Mouse (Mus musculus) liver, postnatal 0 days (tissue): ENCODE data around the gene Hunk. TPM values are rescaled to one million over a fixed set of nuclear protein-coding genes. Genes with fewer than 3 reads are reported as not detected.

Experiments
- ATAC-seq: fragments of 200-750 bp; cut with Nextera tagmentation; 2 replicates; pipeline ENCODE4 v1.8.0; 2017; ENCODE audit warnings: mild to moderate bottlenecking, moderate library complexity
- DNase-seq: peaks from one replicate; pipeline ENCODE4 v3.0.0-alpha.2; 2016
- H3K27ac ChIP-seq: fragments of 300-500 bp; sonication (generic); 2 replicates; pipeline ENCODE4 v1.5.1; 2014; ENCODE audit warnings: antibody characterized with exemption, moderate library complexity, mild to moderate bottlenecking, low read depth
- H3K27me3 ChIP-seq: fragments of 300-500 bp; sonication (generic); 2 replicates; pipeline ENCODE4 v1.6.1; 2014; ENCODE audit warnings: low read length, control low read depth, mixed read lengths; ENCODE audit not compliant: insufficient read depth
- H3K36me3 ChIP-seq: fragments of 300-500 bp; sonication (generic); replicated peaks from 2 replicates; pipeline ENCODE4 v1.6.1; 2014; ENCODE audit warnings: mild to moderate bottlenecking, control low read depth, low read length, moderate library complexity, mixed read lengths; ENCODE audit not compliant: insufficient read depth
- H3K4me1 ChIP-seq: fragments of 300-500 bp; sonication (generic); 2 replicates; pipeline ENCODE4 v1.6.1; 2014; ENCODE audit warnings: antibody characterized with exemption, mild to moderate bottlenecking, control low read depth; ENCODE audit not compliant: insufficient read depth
- H3K4me2 ChIP-seq: fragments of 300-500 bp; sonication (generic); 2 replicates; pipeline ENCODE4 v1.6.1; 2014; ENCODE audit warnings: low read depth, mild to moderate bottlenecking, low read length, moderate library complexity, mixed read lengths
- H3K4me3 ChIP-seq: fragments of 300-500 bp; sonication (generic); 2 replicates; pipeline ENCODE4 v1.5.1; 2014; ENCODE audit warnings: low read depth, low read length
- H3K9ac ChIP-seq: fragments of 300-500 bp; sonication (generic); replicated peaks from 2 replicates; pipeline ENCODE4 v1.6.1; 2014; ENCODE audit warnings: mild to moderate bottlenecking, moderate library complexity
- H3K9me3 ChIP-seq: fragments of 300-500 bp; sonication (generic); 2 replicates; pipeline ENCODE4 v1.6.1; 2016; ENCODE audit warnings: mild to moderate bottlenecking, control low read depth, low read length, mixed read lengths
- CTCF ChIP-seq: sonication (generic); IDR thresholded peaks from 2 replicates; pipeline ENCODE4 v1.5.1; 2016; ENCODE audit warnings: antibody characterized with exemption, low read depth
- EP300 ChIP-seq: IDR thresholded peaks from 2 replicates; pipeline ENCODE4 v1.6.1; 2016; ENCODE audit warnings: antibody characterized with exemption, low read depth, mild to moderate bottlenecking
- WGBS: fragments of 180-500 bp; shearing (Covaris S2); extraction: QIAGEN DNeasy Blood & Tissue Kit; methylation state at CpG from one replicate; pipeline ENCODE4 v1.1.7; 2014; ENCODE audit not compliant: insufficient replicate concordance; 5-methylcytosine and 5-hydroxymethylcytosine counted together
- polyA plus RNA-seq: library from polyadenylated mRNA; unstranded; fragments of >200 nt; fragmentation: Nextera tagmentation; extraction: Ambion mirVana; gene quantifications from 2 replicates; pipeline ENCODE4 v1.2.1, GENCODE M21; 2015

The Hunk gene
- polyA plus RNA-seq, 1 experiment from 2014 or later: 1.1 TPM

DNA sequence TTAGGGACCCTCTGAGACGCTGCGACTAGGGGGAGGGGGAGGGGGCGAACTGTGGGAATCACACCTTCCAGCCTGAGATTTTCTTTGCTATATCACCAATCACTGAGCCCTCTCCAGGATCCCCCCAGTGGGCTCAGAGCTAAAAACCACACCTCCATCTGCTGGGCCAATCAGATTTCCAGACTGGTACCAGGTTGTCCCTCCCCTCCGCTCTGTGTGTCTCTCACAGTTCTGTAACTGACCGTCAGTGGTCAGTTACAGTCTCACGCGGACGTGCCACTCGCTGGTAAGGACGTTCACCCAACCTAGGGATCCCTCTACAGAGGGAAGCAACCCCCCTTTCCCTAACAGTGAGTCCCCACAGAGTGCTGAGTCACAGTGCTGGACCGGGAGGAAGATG is 111.1 kb downstream of the Hunk start:
- Histone ChIP-seq H3K4me1 (no peaks in the 10 kb centered on the region), H3K9me3 (no peaks in the 10 kb centered on the region), H3K36me3 (peaks cover 3% of the 10 kb centered on the region; the same call in 1 of the 2 replicates), H3K27me3 (no peaks in the 10 kb centered on the region), H3K4me3 (no peak overlapping the region), H3K4me2 (no peak overlapping the region), H3K9ac (no peak overlapping the region), H3K27ac (no peak overlapping the region)
- WGBS: 44% methylated on average over 11 of the region's 11 CpGs
- no peak for ATAC-seq
- no peak for TF ChIP-seq CTCF
- TF ChIP-seq EP300: no peak
- DNase-seq: no peak

DNA sequence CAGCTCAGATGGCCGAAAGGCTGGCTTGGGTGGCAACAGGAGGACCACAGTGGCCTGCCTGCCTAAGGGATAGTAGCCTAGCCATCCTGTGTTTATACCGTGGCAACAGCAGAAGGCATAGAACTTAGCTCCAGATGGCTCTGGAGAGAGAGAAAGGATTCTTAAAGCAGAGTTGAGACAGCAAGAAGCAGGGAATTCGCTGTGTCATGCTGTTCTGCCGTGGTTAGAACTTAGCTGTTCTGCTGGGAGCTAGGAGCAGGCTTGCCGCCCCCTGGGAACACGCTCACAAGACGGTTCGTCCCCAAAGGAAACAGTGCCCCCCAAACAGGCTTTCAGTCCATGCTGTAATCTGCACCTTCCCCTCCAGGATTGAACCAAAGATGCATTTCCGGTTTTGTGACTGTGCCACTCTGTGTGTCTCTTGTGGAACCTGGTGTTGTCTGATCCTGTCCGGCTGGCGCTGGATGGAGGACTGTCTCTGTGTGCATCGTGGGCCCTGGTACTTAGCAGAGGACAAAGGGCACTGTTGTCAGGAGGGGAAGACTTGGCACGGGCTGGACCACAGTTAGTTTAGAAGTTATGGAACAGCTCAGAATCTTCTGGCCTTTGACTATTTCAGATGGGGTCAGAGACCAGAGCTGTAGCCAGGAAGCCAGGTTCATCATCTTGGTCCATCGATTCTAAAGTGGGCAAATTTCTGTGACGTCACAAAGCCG is 112.1 kb downstream of the Hunk start:
- DNase-seq (no peak), ATAC-seq (no peak)
- no peaks in the 10 kb centered on the region for H3K4me1 ChIP-seq
- H3K9ac ChIP-seq: no peak overlapping the region
- TF ChIP-seq CTCF: no peak
- TF ChIP-seq EP300: no peak
- H3K4me2 ChIP-seq: no peak overlapping the region
- no peaks in the 10 kb centered on the region for H3K9me3 ChIP-seq
- H3K27me3 ChIP-seq: no peaks in the 10 kb centered on the region
- no peak overlapping the region for H3K27ac ChIP-seq
- H3K4me3 ChIP-seq: no peak overlapping the region
- 69% methylated on average over 16 of the region's 16 CpGs for WGBS
- H3K36me3 ChIP-seq: peaks cover 3% of the 10 kb centered on the region; the same call in 1 of the 2 replicates

DNA sequence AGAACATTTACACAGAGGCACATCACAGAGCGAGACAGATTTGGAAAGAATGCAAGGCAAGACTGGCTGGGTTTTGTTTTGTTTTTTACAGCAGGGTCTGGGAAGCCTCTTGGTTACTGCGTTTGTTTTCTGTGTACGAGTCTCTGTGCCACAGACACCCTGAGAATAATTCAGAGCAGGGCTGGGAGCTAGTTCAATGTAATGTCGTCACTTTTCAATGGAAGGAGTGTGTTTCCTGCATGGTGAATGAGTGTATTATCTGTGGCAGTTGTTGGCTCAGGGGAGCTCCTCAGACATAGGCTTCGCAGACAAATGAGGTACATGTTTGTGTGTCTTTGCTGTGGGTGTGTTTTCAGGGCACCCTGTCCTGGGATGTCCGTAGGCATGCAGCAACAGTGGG is 115.0 kb downstream of the Hunk start:
- TF ChIP-seq CTCF (no peak), EP300 (no peak)
- 0 out of 2 replicates have a peak, but pooled peaks cover 3% of the 10 kb centered on the region for H3K36me3 ChIP-seq
- no peak overlapping the region for H3K4me2 ChIP-seq
- no peak for DNase-seq
- H3K4me3 ChIP-seq: no peak overlapping the region
- ATAC-seq: no peak
- H3K4me1 ChIP-seq: no peaks in the 10 kb centered on the region
- no peak overlapping the region for H3K9ac ChIP-seq
- H3K27me3 ChIP-seq: no peaks in the 10 kb centered on the region
- no peaks in the 10 kb centered on the region for H3K9me3 ChIP-seq
- 82% methylated on average over 6 of the region's 6 CpGs for WGBS
- H3K27ac ChIP-seq: no peak overlapping the region

DNA sequence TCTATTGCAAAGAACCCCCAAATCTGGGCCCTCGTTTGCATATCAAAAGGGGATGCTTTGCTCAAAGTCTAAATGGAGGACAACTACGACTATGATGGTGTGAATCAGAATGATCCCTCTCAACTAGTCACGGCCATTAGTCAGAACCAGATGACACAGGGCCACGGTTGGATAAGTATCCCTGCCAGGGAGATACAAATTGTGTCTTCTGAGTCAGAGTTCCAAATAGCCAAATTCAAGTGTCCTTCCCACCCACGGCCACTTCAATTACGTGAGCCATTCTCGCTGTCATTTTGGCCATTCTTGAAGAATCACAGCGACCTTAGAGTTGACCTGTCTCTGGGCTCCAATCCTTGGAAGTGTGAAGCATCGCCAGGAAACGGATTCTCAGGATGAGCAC is 119.4 kb downstream of the Hunk start:
- H3K36me3 ChIP-seq: no peaks in the 10 kb centered on the region
- H3K9me3 ChIP-seq: no peaks in the 10 kb centered on the region
- H3K27me3 ChIP-seq: no peaks in the 10 kb centered on the region
- no peaks in the 10 kb centered on the region for H3K4me1 ChIP-seq
- no peak overlapping the region for H3K4me2 ChIP-seq
- TF ChIP-seq CTCF (no peak), EP300 (no peak)
- H3K27ac ChIP-seq: no peak overlapping the region
- DNase-seq: no peak
- H3K4me3 ChIP-seq: no peak overlapping the region
- no peak for ATAC-seq
- H3K9ac ChIP-seq: no peak overlapping the region
- 72% methylated on average over 10 of the region's 10 CpGs for WGBS

DNA sequence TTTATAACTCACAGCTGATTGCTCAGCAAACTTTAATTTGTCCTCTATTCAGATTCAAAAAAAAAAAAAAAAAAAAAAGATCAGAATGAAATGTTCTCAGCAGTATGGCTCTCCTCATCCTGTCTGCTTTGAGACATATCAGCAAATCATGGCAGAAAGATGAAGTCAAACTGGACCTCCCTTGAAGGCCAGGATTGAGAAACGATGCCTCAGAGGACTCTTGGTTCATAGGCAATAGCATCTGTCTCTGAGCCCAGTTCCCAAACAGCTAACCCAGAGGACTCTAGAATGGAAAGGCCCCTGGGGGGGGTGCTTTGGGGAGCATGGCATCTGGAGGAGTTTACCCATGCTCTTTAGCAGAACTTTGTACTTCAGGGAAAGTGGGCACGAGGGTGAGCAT is 119.9 kb downstream of the Hunk start:
- H3K27ac ChIP-seq: no peak overlapping the region
- no peak for TF ChIP-seq CTCF
- no peak for TF ChIP-seq EP300
- H3K4me1 ChIP-seq: no peaks in the 10 kb centered on the region
- H3K4me3 ChIP-seq: no peak overlapping the region
- H3K4me2 ChIP-seq: no peak overlapping the region
- WGBS: 79% methylated on average over 2 of the region's 2 CpGs
- no peak for ATAC-seq
- no peak for DNase-seq
- no peaks in the 10 kb centered on the region for H3K27me3 ChIP-seq
- H3K9ac ChIP-seq: no peak overlapping the region
- H3K36me3 ChIP-seq: no peaks in the 10 kb centered on the region
- no peaks in the 10 kb centered on the region for H3K9me3 ChIP-seq

DNA sequence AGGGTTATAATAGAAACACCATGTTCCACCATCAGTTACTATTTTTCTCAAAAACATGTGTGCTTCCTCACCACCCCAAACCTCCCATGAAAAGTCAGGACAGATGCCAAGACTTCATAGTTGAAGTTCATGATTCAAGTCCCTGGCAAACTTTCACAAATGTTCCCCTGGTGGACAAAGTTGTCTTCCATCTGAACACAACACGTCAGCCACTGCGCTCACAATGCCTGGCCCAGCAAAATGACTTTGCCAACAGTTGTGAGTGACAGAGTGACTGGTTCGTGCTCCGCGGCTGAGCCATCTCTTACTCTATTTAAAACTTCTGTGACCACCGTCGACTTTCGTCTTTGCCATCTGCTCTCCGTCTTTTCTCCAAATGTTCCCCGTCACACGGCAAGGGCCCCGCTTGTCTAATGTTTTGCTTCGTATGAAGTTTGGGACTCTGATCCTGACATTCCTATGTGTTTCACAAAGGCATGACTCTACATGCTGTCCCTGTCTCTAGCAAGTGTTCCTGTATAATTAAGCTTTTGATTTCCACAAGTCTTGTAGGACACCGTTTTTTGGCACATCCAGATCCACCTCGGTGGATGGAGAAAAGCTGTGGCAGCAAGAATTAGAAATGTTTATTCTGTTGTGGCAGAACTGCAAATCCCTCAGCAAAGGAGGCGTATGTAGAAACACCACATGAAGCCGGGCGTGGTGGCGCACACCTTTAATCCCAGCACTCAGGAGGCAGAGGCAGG is 125.9 kb downstream of the Hunk start:
- no peaks in the 10 kb centered on the region for H3K36me3 ChIP-seq
- no peak overlapping the region for H3K9ac ChIP-seq
- H3K4me3 ChIP-seq: no peak overlapping the region
- H3K4me1 ChIP-seq: no peaks in the 10 kb centered on the region
- H3K4me2 ChIP-seq: no peak overlapping the region
- ATAC-seq (no peak), DNase-seq (no peak)
- no peaks in the 10 kb centered on the region for H3K9me3 ChIP-seq
- no peak overlapping the region for H3K27ac ChIP-seq
- WGBS: 84% methylated on average over 19 of the region's 19 CpGs
- H3K27me3 ChIP-seq: no peaks in the 10 kb centered on the region
- TF ChIP-seq CTCF (no peak), EP300 (no peak)
